Mouse (Mus musculus): Measurements from ENCODE around the gene Ctse. TPM values are rescaled to one million over a fixed set of nuclear protein-coding genes. Genes with fewer than 3 reads are reported as not detected.
A peak's percentile ranks its signal among the peaks of the same experiment; 100 is the strongest.

Ctse gene
- total and polyA plus RNA-seq, 3 experiments, result 1.4 to 11.6 (median 1.7) TPM

DNA sequence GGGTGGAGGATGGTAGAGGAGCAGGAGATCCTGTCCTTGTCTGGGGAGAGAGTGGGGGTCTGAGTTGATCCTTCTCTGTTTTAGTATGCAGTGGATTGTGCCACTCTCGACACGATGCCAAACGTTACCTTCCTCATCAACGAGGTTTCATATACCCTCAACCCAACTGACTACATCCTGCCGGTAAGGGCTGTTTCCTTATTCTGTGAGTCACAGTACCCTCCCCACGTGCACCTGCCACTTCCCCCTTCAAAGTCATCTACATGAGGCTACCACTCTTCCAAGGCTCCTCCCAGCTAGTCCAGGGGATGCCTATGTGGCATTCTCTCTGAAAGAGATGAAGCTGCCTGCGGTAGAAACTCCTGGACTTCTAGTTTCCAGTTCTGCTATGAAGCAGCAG, 34.3 kb downstream of the Ctse start:
- in situ Hi-C loops (cut with MboI; ENCODE audit: low pct_ligation_motif_present, low pct_unique_long_range_greater_than_20kb, low sequenced_read_pairs) (loop anchor here (5.0 kb wide), 1 partner anchor 35 kb away; no protein-coding TSS in a partner anchor), dilution Hi-C loops (cut with MboI; ENCODE audit: extremely low pct_ligation_motif_present, extremely low pct_unique_long_range_greater_than_20kb, low sequenced_read_pairs) (no loop called here)
- Histone ChIP-seq H3K27ac (ENCODE audit: insufficient read depth, low read depth) (no peak overlapping the region), H3K9me3 (replicated peaks; ENCODE audit: low read length) (no peaks in the 10 kb centered on the region), H3K4me2 (ENCODE audit: insufficient read depth, low read depth, poor library complexity, severe bottlenecking) (no peak overlapping the region), H3K4me3 (replicated peaks in 1 of 3; ENCODE audit: low read depth in 2 of 3, low read length in 2 of 3, poor library complexity in 1 of 3) (no peak overlapping the region), H3K27me3 (replicated peaks) (no peaks in the 10 kb centered on the region), H3K9ac (ENCODE audit: insufficient read depth, low read depth) (no peak overlapping the region), H3K79me2 (replicated peaks; ENCODE audit: control insufficient read depth, extremely low read depth, insufficient read depth, poor library complexity, severe bottlenecking) (no peaks in the 10 kb centered on the region), H3K36me3 (replicated peaks in 1 of 2; ENCODE audit: control insufficient read depth in 1 of 2, insufficient read depth in 1 of 2, low read length in 1 of 2) (no peaks in the 10 kb centered on the region), H3K4me1 (ENCODE audit: control insufficient read depth in 1 of 2, insufficient read depth in 2 of 2) (peaks cover 12 to 44% of the 10 kb centered on the region in 2 experiments)
- DNase-seq (ENCODE audit: extremely low read depth), result peak; percentile 59
- TF ChIP-seq USF1 (IDR thresholded peaks at IDR 0.05; ENCODE audit: low read depth, low read length) (no peak), BHLHE40 (IDR thresholded peaks at IDR 0.05; ENCODE audit: low read depth, low read length) (peak; percentile 73)

DNA sequence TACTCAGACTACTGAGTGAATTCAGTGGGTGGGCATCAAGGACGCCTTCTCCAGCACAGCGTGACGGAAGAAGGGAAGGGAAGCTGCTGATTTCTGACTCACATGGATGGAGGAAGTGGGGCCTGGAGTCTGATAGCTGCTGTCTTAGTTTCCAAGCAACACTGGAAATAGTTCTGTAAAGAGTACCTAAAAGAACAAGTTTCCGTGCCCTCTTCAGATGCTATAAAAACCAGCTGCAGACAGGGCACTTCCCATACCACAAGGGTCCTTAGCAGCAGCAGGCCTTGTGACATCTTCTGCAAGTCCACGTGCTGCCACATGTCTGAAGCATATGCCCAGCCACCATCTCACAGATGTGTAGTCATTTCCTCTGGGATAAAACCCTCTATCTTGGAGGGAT, 41.5 kb downstream of the Ctse start:
- TF ChIP-seq MAX (IDR thresholded peaks at IDR 0.05; ENCODE audit: low read length) (peak; percentile 76), BHLHE40 (IDR thresholded peaks at IDR 0.05; ENCODE audit: low read depth, low read length) (0 out of 2 replicates have a peak, but pooled peaks have one; percentile 32), RAD21 (IDR thresholded peaks at IDR 0.05; ENCODE audit: low read depth, low read length) (no peak), MYC (IDR thresholded peaks at IDR 0.05; ENCODE audit: low read depth, low read length) (0 out of 2 replicates have a peak, but pooled peaks have one; percentile 32)
- Histone ChIP-seq H3K4me1 (ENCODE audit: control insufficient read depth in 1 of 2, insufficient read depth in 2 of 2) (peaks cover 0 to 18% of the 10 kb centered on the region in 2 experiments; a peak in 2 of 4 replicates), H3K36me3 (replicated peaks in 1 of 2; ENCODE audit: control insufficient read depth in 1 of 2, insufficient read depth in 1 of 2, low read length in 1 of 2) (no peaks in the 10 kb centered on the region), H3K4me3 (replicated peaks in 1 of 3; ENCODE audit: low read depth in 2 of 3, low read length in 2 of 3, poor library complexity in 1 of 3) (no peak overlapping the region), H3K9ac (ENCODE audit: insufficient read depth, low read depth) (no peak overlapping the region), H3K27ac (ENCODE audit: insufficient read depth, low read depth) (no peak overlapping the region), H3K9me3 (replicated peaks; ENCODE audit: low read length) (peaks cover 11% of the 10 kb centered on the region), H3K79me2 (replicated peaks; ENCODE audit: control insufficient read depth, extremely low read depth, insufficient read depth, poor library complexity, severe bottlenecking) (no peaks in the 10 kb centered on the region), H3K4me2 (ENCODE audit: insufficient read depth, low read depth, poor library complexity, severe bottlenecking) (no peak overlapping the region), H3K27me3 (replicated peaks) (no peaks in the 10 kb centered on the region)
- in situ Hi-C loops (cut with MboI; ENCODE audit: low pct_ligation_motif_present, low pct_unique_long_range_greater_than_20kb, low sequenced_read_pairs), result no loop called here
- dilution Hi-C loops (cut with MboI; ENCODE audit: extremely low pct_ligation_motif_present, extremely low pct_unique_long_range_greater_than_20kb, low sequenced_read_pairs), result no loop called here
- peak; percentile 40 for DNase-seq (ENCODE audit: extremely low read depth)

DNA sequence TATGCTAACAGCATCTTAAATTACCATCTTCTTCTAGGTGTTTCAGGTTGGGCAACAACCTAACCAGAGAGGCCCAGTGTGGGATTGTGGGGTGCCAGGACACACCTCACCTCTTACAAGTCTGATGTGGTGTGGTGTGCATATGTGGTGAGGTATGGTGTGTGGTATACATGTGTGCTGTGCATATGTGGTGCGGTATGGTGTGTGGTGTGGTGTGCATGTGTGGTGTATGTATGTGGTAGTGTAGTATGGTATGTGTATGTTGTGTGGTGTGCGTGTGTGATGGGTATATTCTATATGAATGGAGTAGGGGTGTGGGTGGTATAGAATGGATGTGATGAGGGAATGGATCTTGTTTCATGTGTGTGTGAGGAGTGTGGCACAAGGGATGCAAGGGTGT, 49.6 kb downstream of the Ctse start:
- Histone ChIP-seq H3K36me3 (replicated peaks in 1 of 2; ENCODE audit: control insufficient read depth in 1 of 2, insufficient read depth in 1 of 2, low read length in 1 of 2) (no peaks in the 10 kb centered on the region), H3K9me3 (replicated peaks; ENCODE audit: low read length) (no peaks in the 10 kb centered on the region), H3K27me3 (replicated peaks) (no peaks in the 10 kb centered on the region), H3K79me2 (replicated peaks; ENCODE audit: control insufficient read depth, extremely low read depth, insufficient read depth, poor library complexity, severe bottlenecking) (no peaks in the 10 kb centered on the region), H3K9ac (ENCODE audit: insufficient read depth, low read depth) (no peak overlapping the region), H3K4me2 (ENCODE audit: insufficient read depth, low read depth, poor library complexity, severe bottlenecking) (no peak overlapping the region), H3K27ac (ENCODE audit: insufficient read depth, low read depth) (no peak overlapping the region), H3K4me3 (replicated peaks in 1 of 3; ENCODE audit: low read depth in 2 of 3, low read length in 2 of 3, poor library complexity in 1 of 3) (no peak overlapping the region), H3K4me1 (ENCODE audit: control insufficient read depth in 1 of 2, insufficient read depth in 2 of 2) (peaks cover 5 to 33% of the 10 kb centered on the region in 2 experiments; a peak in 3 of 4 replicates)
- TF ChIP-seq USF2 (conservative IDR thresholded peaks at IDR 0.05; ENCODE audit: low read depth, low read length) (no peak), ZC3H11A (IDR thresholded peaks at IDR 0.05; ENCODE audit: low read depth, low read length) (no peak), POLR2A (IDR thresholded peaks at IDR 0.05; ENCODE audit: low read depth, low read length) (no peak), BHLHE40 (IDR thresholded peaks at IDR 0.05; ENCODE audit: low read depth, low read length) (no peak), UBTF (IDR thresholded peaks at IDR 0.05; ENCODE audit: low read depth, low read length) (no peak), RAD21 (IDR thresholded peaks at IDR 0.05; ENCODE audit: low read depth, low read length) (no peak), TBP (conservative IDR thresholded peaks at IDR 0.05; ENCODE audit: low read depth, low read length) (no peak)
- in situ Hi-C loops (cut with MboI; ENCODE audit: low pct_ligation_motif_present, low pct_unique_long_range_greater_than_20kb, low sequenced_read_pairs) (no loop called here), dilution Hi-C loops (cut with MboI; ENCODE audit: extremely low pct_ligation_motif_present, extremely low pct_unique_long_range_greater_than_20kb, low sequenced_read_pairs) (no loop called here)
- DNase-seq (ENCODE audit: extremely low read depth), result no peak

Data from CH12.LX (cell line).